Mouse (Mus musculus) hindbrain, embryonic 16.5 days (tissue): ENCODE measurements around the gene Aff3. TPM values are rescaled to one million over a fixed set of nuclear protein-coding genes. Genes with fewer than 3 reads are reported as not detected.

Experiments
- ATAC-seq: fragments of 200-750 bp; cut with Nextera tagmentation; 2 replicates; pipeline ENCODE4 v1.8.0; 2017; ENCODE audit warnings: moderate TSS enrichment, moderate library complexity
- H3K27ac ChIP-seq: fragments of 300-500 bp; sonication (generic); 2 replicates; pipeline ENCODE4 v1.5.1; 2014; ENCODE audit warnings: low read depth, mild to moderate bottlenecking, control low read depth, low read length, moderate library complexity
- H3K27me3 ChIP-seq: fragments of 300-500 bp; sonication (generic); replicated peaks from 2 replicates; pipeline ENCODE4 v1.6.1; 2014; ENCODE audit warnings: low read length; ENCODE audit not compliant: control insufficient read depth, insufficient read depth
- H3K36me3 ChIP-seq: fragments of 300-500 bp; sonication (generic); 2 replicates; pipeline ENCODE4 v1.6.1; 2014; ENCODE audit warnings: mild to moderate bottlenecking, low read length, moderate library complexity, mixed read lengths; ENCODE audit not compliant: control insufficient read depth, insufficient read depth
- H3K4me1 ChIP-seq: fragments of 300-500 bp; sonication (generic); 2 replicates; pipeline ENCODE4 v1.6.1; 2014; ENCODE audit warnings: low read depth, low read length; ENCODE audit not compliant: control insufficient read depth, insufficient read depth
- H3K4me2 ChIP-seq: fragments of 300-500 bp; sonication (generic); 2 replicates; pipeline ENCODE4 v1.6.1; 2014; ENCODE audit warnings: mild to moderate bottlenecking, low read length, control low read depth, moderate library complexity
- H3K4me3 ChIP-seq: fragments of 300-500 bp; sonication (generic); 2 replicates; pipeline ENCODE4 v1.5.1; 2014; ENCODE audit warnings: mild to moderate bottlenecking, low read length, control low read depth, moderate library complexity
- H3K9ac ChIP-seq: fragments of 300-500 bp; sonication (generic); 2 replicates; pipeline ENCODE4 v1.6.1; 2014; ENCODE audit warnings: low read depth, mild to moderate bottlenecking, control low read depth, low read length, moderate library complexity
- H3K9me3 ChIP-seq: fragments of 300-500 bp; sonication (generic); 2 replicates; pipeline ENCODE4 v1.6.1; 2014; ENCODE audit warnings: mild to moderate bottlenecking, low read length, moderate library complexity; ENCODE audit not compliant: control insufficient read depth
- WGBS: fragments of 180-500 bp; shearing (Covaris S2); extraction: QIAGEN DNeasy Blood & Tissue Kit; methylation state at CpG from one replicate; pipeline ENCODE4 v1.1.7; 2014; 5-methylcytosine and 5-hydroxymethylcytosine counted together
- polyA plus RNA-seq: library from polyadenylated mRNA; unstranded; fragments of >200 nt; fragmentation: Nextera tagmentation; extraction: Ambion mirVana; gene quantifications from 2 replicates; pipeline ENCODE4 v1.2.1, GENCODE M21; 2015

The Aff3 gene
- polyA plus RNA-seq, 1 experiment from 2014 or later = 8.4 TPM

DNA sequence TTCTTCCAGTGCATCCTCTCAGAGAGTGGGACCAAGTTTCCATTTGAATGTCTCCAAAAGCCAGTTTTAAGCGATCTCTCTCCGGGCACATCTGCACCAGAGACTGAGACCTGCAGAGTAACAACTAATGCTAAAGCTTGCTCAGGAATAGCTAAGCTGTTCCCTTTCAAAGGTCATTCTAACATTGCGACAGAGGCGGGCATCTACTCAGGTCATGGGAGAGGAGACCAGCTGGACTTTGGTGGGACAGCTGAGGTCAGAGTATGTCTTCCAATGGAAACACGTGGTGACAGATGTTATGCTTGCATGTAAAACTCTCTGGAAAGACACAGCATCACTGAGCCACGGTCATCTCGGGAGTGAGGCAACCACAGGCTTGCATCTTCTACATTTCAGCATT lies 488.7 kb downstream of the Aff3 start:
- peaks cover 14% of the 10 kb centered on the region for H3K36me3 ChIP-seq
- H3K27me3 ChIP-seq = no peaks in the 10 kb centered on the region
- H3K9ac ChIP-seq = no peak overlapping the region

GRCm38 (mm10) chr1:38171874-38172273 lies 492.9 kb downstream of the Aff3 start:
- no peak overlapping the region for H3K9ac ChIP-seq
- H3K9me3 ChIP-seq = no peaks in the 10 kb centered on the region
- no peak for ATAC-seq
- H3K4me2 ChIP-seq = no peak overlapping the region
- no peak overlapping the region for H3K27ac ChIP-seq
- H3K4me1 ChIP-seq = no peaks in the 10 kb centered on the region
- H3K27me3 ChIP-seq = no peaks in the 10 kb centered on the region
- no peaks in the 10 kb centered on the region for H3K36me3 ChIP-seq
- no peak overlapping the region for H3K4me3 ChIP-seq
- WGBS = 80% methylated on average over 4 of the region's 4 CpGs

More for the DNA sequence above, 488.7 kb downstream of the Aff3 start:
- WGBS = 93% methylated on average over 7 of the region's 7 CpGs
- ATAC-seq = no peak
- Histone ChIP-seq H3K9me3 (no peaks in the 10 kb centered on the region), H3K4me2 (no peak overlapping the region), H3K27ac (no peak overlapping the region), H3K4me3 (no peak overlapping the region), H3K4me1 (no peaks in the 10 kb centered on the region)

DNA sequence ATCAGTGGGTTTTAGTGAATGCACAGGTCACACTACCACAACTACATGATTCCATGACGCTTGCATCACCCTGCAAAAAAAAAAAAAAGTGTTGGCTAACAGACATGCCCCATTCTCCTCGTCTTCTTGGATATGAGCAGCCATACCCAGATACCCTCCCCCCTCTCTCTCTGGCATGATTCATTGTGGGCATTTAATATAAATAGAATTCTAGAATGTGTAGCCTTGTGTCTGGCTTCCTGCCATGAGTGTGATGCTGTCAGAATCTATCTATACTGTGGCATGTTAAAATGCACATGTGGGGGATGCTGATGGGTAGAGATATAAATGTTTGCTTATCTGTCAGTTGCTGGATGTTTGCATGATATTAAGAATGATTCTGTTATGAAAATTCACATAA lies 499.1 kb downstream of the Aff3 start:
- Histone ChIP-seq H3K4me1 (no peaks in the 10 kb centered on the region), H3K27me3 (no peaks in the 10 kb centered on the region), H3K9ac (no peak overlapping the region), H3K27ac (no peak overlapping the region), H3K4me3 (no peak overlapping the region), H3K4me2 (no peak overlapping the region), H3K36me3 (no peaks in the 10 kb centered on the region), H3K9me3 (no peaks in the 10 kb centered on the region)
- WGBS = 53% methylated on average over 2 of the region's 2 CpGs
- no peak for ATAC-seq

- Histone ChIP-seq H3K36me3 (no peaks in the 10 kb centered on the region), H3K4me2 (no peak overlapping the region), H3K9me3 (no peaks in the 10 kb centered on the region), H3K9ac (no peak overlapping the region), H3K27ac (no peak overlapping the region), H3K4me1 (no peaks in the 10 kb centered on the region), H3K4me3 (no peak overlapping the region), H3K27me3 (no peaks in the 10 kb centered on the region)
- WGBS = 90% methylated on average over 5 of the region's 5 CpGs
- no peak for ATAC-seq
Measured at GRCm38 (mm10) chr1:38150086-38150485, 514.7 kb downstream of the Aff3 start.

- H3K27me3 ChIP-seq = no peaks in the 10 kb centered on the region
- H3K27ac ChIP-seq = no peak overlapping the region
- H3K9me3 ChIP-seq = no peaks in the 10 kb centered on the region
- 90% methylated on average over 4 of the region's 4 CpGs for WGBS
- H3K9ac ChIP-seq = no peak overlapping the region
- no peak for ATAC-seq
- no peak overlapping the region for H3K4me3 ChIP-seq
- H3K4me1 ChIP-seq = no peaks in the 10 kb centered on the region
- H3K4me2 ChIP-seq = no peak overlapping the region
- H3K36me3 ChIP-seq = no peaks in the 10 kb centered on the region
Measured at GRCm38 (mm10) chr1:38146008-38146407, 518.7 kb downstream of the Aff3 start.

GRCm38 (mm10) chr1:38141371-38141770 lies 523.4 kb downstream of the Aff3 start:
- no peak overlapping the region for H3K4me2 ChIP-seq
- H3K27ac ChIP-seq = no peak overlapping the region
- ATAC-seq = no peak
- no peaks in the 10 kb centered on the region for H3K4me1 ChIP-seq
- no peak overlapping the region for H3K9ac ChIP-seq
- H3K27me3 ChIP-seq = no peaks in the 10 kb centered on the region
- no peaks in the 10 kb centered on the region for H3K9me3 ChIP-seq
- H3K4me3 ChIP-seq = no peak overlapping the region
- 85% methylated on average over 1 of the region's 1 CpGs for WGBS
- no peaks in the 10 kb centered on the region for H3K36me3 ChIP-seq

GRCm38 (mm10) chr1:38140911-38141310 lies 523.8 kb downstream of the Aff3 start:
- Histone ChIP-seq H3K9me3 (no peaks in the 10 kb centered on the region), H3K4me1 (no peaks in the 10 kb centered on the region), H3K36me3 (no peaks in the 10 kb centered on the region), H3K4me3 (no peak overlapping the region), H3K27me3 (no peaks in the 10 kb centered on the region), H3K4me2 (no peak overlapping the region), H3K27ac (no peak overlapping the region), H3K9ac (no peak overlapping the region)
- 92% methylated on average over 2 of the region's 2 CpGs for WGBS
- ATAC-seq = no peak

DNA sequence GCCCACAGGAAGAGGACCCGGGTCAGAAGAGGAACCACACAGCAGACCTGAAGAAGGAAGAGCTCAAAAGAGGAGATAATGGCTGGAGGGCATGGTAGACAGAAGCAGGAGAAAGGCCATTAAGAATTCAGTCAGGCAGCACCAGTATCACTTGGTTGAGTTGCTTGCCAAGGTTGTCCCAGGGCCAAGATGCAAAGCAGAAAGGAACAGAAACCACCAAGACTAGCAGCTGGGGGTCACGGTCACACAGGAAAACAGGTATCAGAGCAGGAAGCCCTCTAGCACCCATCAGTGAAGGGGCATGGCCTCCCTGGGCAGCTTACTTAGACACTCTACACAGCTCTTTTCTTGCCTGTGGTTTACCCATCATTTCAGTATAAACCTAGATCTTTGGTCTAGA lies 525.4 kb downstream of the Aff3 start:
- no peaks in the 10 kb centered on the region for H3K27me3 ChIP-seq
- no peak overlapping the region for H3K4me2 ChIP-seq
- no peaks in the 10 kb centered on the region for H3K36me3 ChIP-seq
- WGBS = 91% methylated on average over 2 of the region's 2 CpGs
- no peak overlapping the region for H3K27ac ChIP-seq
- H3K9ac ChIP-seq = no peak overlapping the region
- H3K4me1 ChIP-seq = no peaks in the 10 kb centered on the region
- ATAC-seq = no peak
- no peaks in the 10 kb centered on the region for H3K9me3 ChIP-seq
- H3K4me3 ChIP-seq = no peak overlapping the region

GRCm38 (mm10) chr1:38132942-38133341 lies 531.8 kb downstream of the Aff3 start:
- ATAC-seq = no peak
- Histone ChIP-seq H3K4me3 (no peak overlapping the region), H3K27ac (no peak overlapping the region), H3K4me1 (peaks cover 5% of the 10 kb centered on the region), H3K4me2 (no peak overlapping the region), H3K36me3 (no peaks in the 10 kb centered on the region), H3K9me3 (no peaks in the 10 kb centered on the region), H3K27me3 (no peaks in the 10 kb centered on the region), H3K9ac (no peak overlapping the region)
- WGBS = 71% methylated on average over 6 of the region's 6 CpGs
